Mouse (Mus musculus): ENCODE results near the gene Phf11c.
"Not testable (repeated sequence)": the region's sequence is repeated elsewhere in the genome, so short reads cannot be mapped to it uniquely, and the experiment has no call there.

GRCm38 (mm10) chr14:59414979-59415378 lies 19.8 kb upstream of the Phf11c start:
- not testable (repeated sequence) for TF ChIP-seq CTCF (IDR thresholded peaks at IDR 0.05; ENCODE audit: control insufficient read depth, insufficient read depth, insufficient replicate concordance, low read depth, low read length); POLR2A (IDR thresholded peaks at IDR 0.05; ENCODE audit: control insufficient read depth, low read depth, low read length)

All from testis, adult 2 months (tissue).